Mouse (Mus musculus) brain, adult 2 months (tissue): ENCODE data around the gene Ms4a2.

ENCODE experiments used
- DNase-seq: peaks from one replicate; pipeline ENCODE4 v3.0.0; 2011; ENCODE audit warnings: low read depth, low spot score

Gene Ms4a2

DNA sequence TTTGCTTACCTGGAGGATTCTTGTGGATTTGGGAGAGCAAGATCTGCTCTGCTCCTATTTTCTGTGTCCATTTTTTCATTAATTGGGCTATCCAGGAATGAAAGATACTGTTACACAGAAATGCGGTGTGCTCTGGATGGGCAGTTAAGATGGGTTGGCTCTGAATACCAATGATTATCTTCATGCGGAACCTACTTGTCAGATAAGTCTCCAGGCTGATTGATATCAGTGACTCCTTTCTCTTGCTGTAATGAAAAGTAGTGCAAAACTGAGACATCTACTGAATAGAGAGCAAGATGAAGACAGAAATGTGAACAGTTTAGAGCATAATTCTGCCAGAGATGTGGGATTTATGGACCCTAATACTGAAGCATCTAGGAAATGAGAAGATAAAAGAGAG, at the start of gene Ms4a2:
Gene Ms4a2 (minus strand): TSS at position 169 of the 400 bp plus-strand sequence.
- no peak for DNase-seq

GRCm38 (mm10) chr19:11661562-11661961, 38.0 kb upstream of the Ms4a2 start:
- DNase-seq: no peak

- DNase-seq: no peak
Observed at GRCm38 (mm10) chr19:11660459-11660858, 36.9 kb upstream of the Ms4a2 start, which contains the start of gene Oosp2. Gene Oosp2 (minus strand): TSS chr19:11660559.

DNA sequence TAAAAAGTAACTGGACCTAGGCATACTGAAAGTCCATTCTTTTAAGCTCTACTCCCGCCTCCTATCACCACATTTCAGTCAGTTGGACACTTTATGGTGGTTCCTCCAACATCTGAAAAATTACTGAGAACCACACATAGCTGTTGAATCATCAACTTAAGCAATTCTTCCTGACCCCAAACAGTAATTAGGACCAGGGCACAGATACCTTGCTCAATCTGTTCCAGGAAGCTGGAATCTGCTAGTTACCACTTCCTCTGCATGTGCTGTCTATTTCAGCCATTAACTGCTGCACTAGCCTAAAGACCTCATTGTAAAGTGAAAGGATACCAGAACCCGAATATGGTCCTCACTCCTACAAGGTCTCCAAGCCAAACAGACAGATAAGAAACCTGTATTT, 35.6 kb upstream of the Ms4a2 start:
- no peak for DNase-seq

DNA sequence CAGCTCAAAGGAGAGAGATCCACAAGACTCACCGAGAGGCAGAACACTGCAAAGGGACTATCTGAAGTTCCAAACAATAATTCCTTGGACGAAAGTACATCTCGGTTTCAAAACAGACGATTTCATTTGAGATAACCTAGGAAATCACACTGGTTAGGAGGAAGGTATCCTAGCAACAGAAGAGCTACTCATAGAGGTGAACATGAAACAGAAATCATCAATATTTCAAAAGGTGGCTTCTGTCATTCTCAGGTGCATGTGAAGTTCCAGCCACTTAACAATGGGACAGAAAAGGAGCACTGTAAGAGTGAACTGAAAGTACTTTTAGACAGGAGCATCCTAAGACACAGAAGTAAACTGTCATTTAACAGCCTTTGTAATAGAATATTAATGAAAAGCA, 26.0 kb upstream of the Ms4a2 start:
- DNase-seq: no peak

- DNase-seq: no peak
Observed at GRCm38 (mm10) chr19:11646166-11646565, 22.6 kb upstream of the Ms4a2 start.

DNA sequence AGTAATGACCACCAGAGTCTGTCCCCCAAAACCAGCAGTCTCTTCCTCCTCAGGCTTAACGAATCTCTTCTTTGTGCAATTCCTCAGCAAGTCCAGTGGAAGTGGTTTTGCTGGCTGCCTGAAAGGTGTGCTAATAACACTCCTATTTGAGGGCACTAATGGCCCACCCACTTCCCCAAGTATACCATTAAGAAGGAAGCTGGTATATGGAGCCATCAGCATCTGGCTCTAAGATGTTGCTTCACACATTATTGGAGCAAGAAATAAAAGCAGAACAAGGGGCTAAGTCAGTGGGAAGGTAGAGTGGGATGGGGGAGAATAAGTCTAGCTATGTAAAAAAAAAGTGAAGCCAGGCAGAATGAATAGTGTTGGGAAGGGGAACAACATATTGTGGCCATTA, 17.2 kb upstream of the Ms4a2 start, which contains the start of gene Ms4a3:
Gene Ms4a3 (minus strand): TSS at position 120 of the 400 bp plus-strand sequence.
- no peak for DNase-seq

GRCm38 (mm10) chr19:11639038-11639437, 15.5 kb upstream of the Ms4a2 start:
- no peak for DNase-seq

DNA sequence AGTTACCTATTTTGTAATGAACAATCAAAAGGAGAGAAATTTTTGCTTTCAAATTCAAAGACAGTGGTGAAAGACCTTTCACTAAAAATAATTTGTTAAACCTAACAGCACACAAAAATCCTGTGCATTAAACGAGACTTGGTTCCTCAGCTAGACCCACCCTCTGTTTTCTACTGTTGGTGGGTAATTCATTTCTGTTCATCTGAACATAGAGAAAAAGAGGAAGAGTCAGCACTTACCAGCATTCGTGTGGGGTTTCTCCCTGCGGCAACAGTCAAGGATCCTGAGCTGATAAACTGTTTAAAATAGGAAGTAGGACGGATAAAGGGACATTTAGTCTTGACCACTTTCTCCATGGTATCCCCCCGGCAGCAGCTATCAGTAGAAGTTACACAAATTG, 12.1 kb upstream of the Ms4a2 start:
- no peak for DNase-seq

DNA sequence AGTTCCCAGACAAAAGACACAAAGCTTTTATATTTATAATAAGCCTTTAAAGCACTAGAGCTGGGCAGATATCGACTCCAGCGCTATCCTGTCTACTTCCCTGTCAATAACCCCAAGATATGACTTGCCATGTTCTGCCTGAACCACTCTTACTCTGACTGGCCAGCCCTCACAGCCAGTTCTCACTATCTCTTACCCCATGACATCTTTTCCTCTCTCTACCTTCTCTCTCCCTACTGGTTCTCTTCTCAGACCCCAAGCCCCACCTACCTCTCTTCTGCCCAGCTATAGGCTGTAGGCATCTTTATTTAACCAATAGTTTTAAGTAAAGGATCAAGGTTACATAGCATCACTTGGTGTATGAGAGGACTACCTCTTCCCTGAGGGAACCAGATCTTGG, 10.8 kb upstream of the Ms4a2 start:
- DNase-seq: no peak

GRCm38 (mm10) chr19:11633732-11634131, 10.2 kb upstream of the Ms4a2 start:
- no peak for DNase-seq

DNA sequence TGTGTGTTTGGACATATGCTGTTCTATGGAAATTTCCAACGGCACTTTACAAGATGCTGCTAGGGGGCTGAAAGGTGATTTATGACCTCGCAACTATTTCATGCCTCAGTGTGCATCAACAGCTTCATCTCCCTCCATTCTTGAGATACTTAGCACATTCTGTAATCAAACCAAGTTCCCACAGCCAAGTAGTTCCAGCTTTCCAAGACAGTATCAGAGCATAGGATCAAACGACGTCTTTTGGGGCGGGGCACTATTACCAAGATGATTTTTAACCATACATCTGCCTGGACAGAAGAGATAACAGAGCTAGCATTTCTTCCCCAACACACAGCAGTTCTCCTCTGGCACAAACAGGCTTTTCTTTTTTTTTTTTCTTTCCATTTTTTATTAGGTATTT, 1.7 kb upstream of the Ms4a2 start:
- DNase-seq: no peak

GRCm38 (mm10) chr19:11624800-11625199, 1.3 kb upstream of the Ms4a2 start:
- DNase-seq: no peak

GRCm38 (mm10) chr19:11617983-11618382, 5.5 kb downstream of the Ms4a2 start:
- DNase-seq: no peak

DNA sequence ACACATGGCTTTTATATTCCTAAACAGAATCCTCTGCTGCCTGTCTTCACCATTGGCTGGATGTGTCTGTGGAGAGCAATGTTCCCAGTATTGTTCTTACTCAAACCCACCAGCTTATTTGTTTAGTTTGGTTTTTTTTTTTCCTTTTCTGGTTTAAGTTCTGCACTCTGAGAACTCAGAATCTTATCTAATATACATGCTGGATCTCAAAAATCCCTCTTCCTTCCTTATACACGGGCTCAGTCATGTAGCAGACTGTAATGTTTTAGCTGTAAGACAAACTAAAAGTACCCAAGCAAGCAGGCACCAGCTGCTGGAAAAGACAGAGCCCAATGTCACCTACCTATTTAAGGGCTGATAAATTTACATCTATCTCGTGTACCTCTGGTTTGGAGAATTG, 8.7 kb downstream of the Ms4a2 start:
- DNase-seq: no peak

DNA sequence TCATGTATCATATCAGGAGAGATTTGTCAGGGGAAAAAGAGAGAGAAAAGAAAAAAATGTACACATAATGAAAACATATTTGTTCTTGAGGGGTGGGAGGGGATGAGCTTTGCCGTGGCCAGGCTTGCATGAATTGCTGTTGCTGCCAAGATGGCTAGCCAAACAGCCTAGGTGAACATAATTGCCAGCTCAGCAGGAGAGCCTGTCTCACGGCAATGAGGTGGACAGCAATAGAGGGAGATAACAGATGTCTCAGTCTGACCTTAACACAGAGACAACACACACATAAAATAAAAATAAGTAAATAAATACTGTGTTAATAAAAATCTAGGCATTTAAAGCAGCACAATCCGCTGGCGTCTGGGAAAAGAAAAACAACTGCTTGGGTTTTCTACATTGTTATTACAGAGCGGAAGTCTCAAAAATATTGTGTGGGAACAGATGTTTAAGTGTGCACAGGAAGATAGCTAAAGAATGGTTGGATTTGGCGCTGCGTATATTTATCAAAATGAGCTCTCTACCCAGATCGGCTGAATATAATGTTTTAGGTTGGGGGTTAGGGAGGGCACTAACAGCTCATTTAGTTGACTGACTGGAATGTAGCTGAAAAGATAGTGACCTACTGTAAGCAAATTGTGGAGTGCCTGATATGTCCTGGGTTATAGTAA, 9.6 kb downstream of the Ms4a2 start:
- DNase-seq: no peak

GRCm38 (mm10) chr19:11613084-11613483, 10.4 kb downstream of the Ms4a2 start:
- DNase-seq: no peak

DNA sequence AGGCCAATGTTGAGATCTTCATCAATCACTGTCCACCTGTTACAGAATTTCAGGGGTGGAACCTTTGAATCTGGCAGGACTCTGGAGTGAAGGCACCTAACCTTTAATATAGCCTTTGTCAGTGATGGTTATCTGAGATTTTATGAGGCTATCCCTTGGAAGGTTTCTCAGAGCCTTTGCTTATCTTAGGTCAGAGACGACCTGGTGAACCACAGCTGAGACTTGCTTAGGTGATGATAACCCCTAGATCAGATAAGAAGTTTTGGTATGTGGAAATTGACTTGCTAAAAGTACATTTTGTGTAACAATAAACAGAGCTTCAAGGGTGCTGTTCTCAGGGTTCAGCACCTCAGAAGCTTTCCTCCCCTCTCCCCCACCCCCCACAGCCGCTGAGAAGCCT, 11.2 kb downstream of the Ms4a2 start:
- DNase-seq: no peak

DNA sequence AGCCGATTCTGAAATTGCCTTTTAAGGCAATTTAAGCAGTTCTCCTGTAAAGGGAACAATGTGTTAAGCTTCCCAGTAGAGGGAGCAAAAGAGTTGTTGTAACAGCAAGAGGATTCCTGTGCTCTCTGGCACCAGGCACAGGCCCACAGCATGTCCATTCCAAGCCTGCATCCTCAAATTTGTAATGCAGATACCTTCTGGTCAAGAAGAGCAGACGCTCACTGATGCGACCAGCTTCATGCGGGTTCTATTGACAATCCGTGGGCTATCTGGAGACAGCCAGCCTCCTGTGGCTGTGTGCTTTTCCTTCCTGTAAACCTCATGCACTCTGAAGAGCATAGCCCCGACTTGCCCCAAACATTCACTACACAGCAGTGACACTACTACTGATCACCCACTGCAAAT, 12.0 kb downstream of the Ms4a2 start:
- peak; percentile 75 for DNase-seq

GRCm38 (mm10) chr19:11608172-11608571, 15.3 kb downstream of the Ms4a2 start:
- DNase-seq: peak; percentile 43

- peak; percentile 1 for DNase-seq
Observed at GRCm38 (mm10) chr19:11604603-11605002, 18.9 kb downstream of the Ms4a2 start, which contains the start of gene Ms4a6d. Gene Ms4a6d (minus strand): TSS chr19:11604849.

DNA sequence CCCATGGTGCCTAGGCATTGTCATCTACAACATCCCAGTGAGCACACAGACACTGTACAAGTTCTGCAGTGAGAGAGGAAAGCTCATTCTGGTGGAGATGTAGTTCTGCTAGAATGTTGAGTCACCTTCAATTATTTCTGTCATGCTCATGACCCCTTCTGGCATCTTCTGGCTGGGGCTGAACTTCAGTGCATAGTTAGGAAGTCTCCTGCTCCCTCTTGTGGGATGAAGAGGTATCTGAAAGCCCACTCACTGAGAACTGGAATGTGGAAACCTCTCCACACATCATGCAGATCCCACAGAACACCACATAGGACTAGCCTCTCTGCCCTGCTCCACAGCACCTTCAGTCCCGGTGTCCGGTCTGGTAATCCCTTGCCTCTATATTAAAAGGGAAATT, 21.5 kb downstream of the Ms4a2 start:
- peak; percentile 58 for DNase-seq

GRCm38 (mm10) chr19:11601349-11601748, 22.2 kb downstream of the Ms4a2 start:
- no peak for DNase-seq
